Mouse (Mus musculus) heart, postnatal 0 days (tissue): Measurements from ENCODE around the gene Eno2.

ENCODE experiments used
- CTCF ChIP-seq: IDR thresholded peaks from 2 replicates; pipeline ENCODE4 v1.5.1; 2016; ENCODE audit warnings: antibody characterized with exemption, control low read depth, low read depth
- EP300 ChIP-seq: IDR thresholded peaks from 2 replicates; pipeline ENCODE4 v1.6.1; 2016; ENCODE audit warnings: antibody characterized with exemption, low read depth

- TF ChIP-seq CTCF (peak; percentile 39), EP300 (peak; percentile 37; the same call in 1 of the 2 replicates)
Measured at GRCm38 (mm10) chr6:124805341-124806321, 36.2 kb upstream of the Eno2 start.
